Comparison of ENCODE assay signal across 8 mouse cellular contexts in genomic region chr4:135292477-135293089, GRCm38 (mm10). TPM values are rescaled to one million over a fixed set of nuclear protein-coding genes. Genes with fewer than 3 reads are reported as not detected.
DNase-seq lines count a peak whose midpoint lies in the region; ATAC-seq and TF ChIP-seq lines count a peak whose summit lies in the region.

No protein-coding gene starts in this region.

- H3K27ac ChIP-seq in heart, embryonic 11.5 days (ENCODE audit: low read depth, low read length) = peak overlapping the region; percentile 46

- WGBS in heart, embryonic 11.5 days (ENCODE audit: insufficient replicate concordance) = 8% methylated on average over 12 of the region's 12 CpGs

- H3K4me1 ChIP-seq in G1E (ENCODE audit: insufficient read depth, low read depth, low read length) = peaks cover 72% of the 10 kb centered on the region
- H3K4me1 ChIP-seq in heart, embryonic 11.5 days (ENCODE audit: control insufficient read depth, insufficient read depth, low read length) = peaks cover 15% of the 10 kb centered on the region

- no peak for TF ChIP-seq CTCF in G1E (IDR thresholded peaks at IDR 0.05; ENCODE audit: low read depth, low read length)

- ATAC-seq in G1E (ENCODE audit: extremely low read depth, insufficient number of reproducible peaks, low FRiP score, poor library complexity, severe bottlenecking) = no peak
- peak; percentile 49 for ATAC-seq in heart, embryonic 11.5 days (replicated peaks; ENCODE audit: insufficient number of reproducible peaks, low FRiP score, low TSS enrichment)
- peak; percentile 70 for ATAC-seq in monocyte, adult 5-6 weeks (replicated peaks; ENCODE audit: insufficient number of reproducible peaks, low FRiP score, low TSS enrichment, poor library complexity, severe bottlenecking)
- no peak for ATAC-seq in cerebellum, adult (ENCODE audit: insufficient number of reproducible peaks, low FRiP score, low TSS enrichment)

- peak; percentile 36 for DNase-seq in gastrocnemius, postnatal 25 days
- no peak for DNase-seq in gastrocnemius, adult 18-20 months (ENCODE audit: low spot score)
- no peak for DNase-seq in G1E (ENCODE audit: low spot score)
- DNase-seq in kidney, postnatal 36 days = peak; percentile 73 to 75
- DNase-seq in left cerebral cortex, postnatal 25 days (ENCODE audit: low spot score in 2 of 2) = no peak

- no peaks in the 10 kb centered on the region for H3K27me3 ChIP-seq in G1E (ENCODE audit: insufficient read depth, low read length)
- H3K27me3 ChIP-seq in heart, embryonic 11.5 days (ENCODE audit: control insufficient read depth, insufficient read depth, low read length) = no peaks in the 10 kb centered on the region

- peak overlapping the region; percentile 18; the same call in 1 of the 2 replicates for H3K9ac ChIP-seq in heart, embryonic 11.5 days (ENCODE audit: low read depth, low read length)

- intact Hi-C loops in left cerebral cortex, postnatal 25 days (cut with DNase I) = no loop called here

- H3K4me3 ChIP-seq in G1E (ENCODE audit: low read depth, low read length) = peak overlapping the region; percentile 64; the same call in 1 of the 2 replicates
- no peak overlapping the region for H3K4me3 ChIP-seq in heart, embryonic 11.5 days (ENCODE audit: low read depth, low read length)

- no peaks in the 10 kb centered on the region for H3K36me3 ChIP-seq in G1E (replicated peaks)
- H3K36me3 ChIP-seq in heart, embryonic 11.5 days (ENCODE audit: control insufficient read depth, insufficient read depth, low read length) = no peaks in the 10 kb centered on the region

- peak overlapping the region; percentile 48 for H3K4me2 ChIP-seq in heart, embryonic 11.5 days

- no peaks in the 10 kb centered on the region for H3K9me3 ChIP-seq in G1E (replicated peaks)
- H3K9me3 ChIP-seq in heart, embryonic 11.5 days (replicated peaks; ENCODE audit: control insufficient read depth, low read length) = no peaks in the 10 kb centered on the region

RNA-seq across cellular contexts. Expression of gene Clic4, which starts 20.0 kb away (rescaled TPM):
- total RNA-seq in gastrocnemius, postnatal 25 days (2021) = 10 to 100 TPM; 28.6 to 38.0 TPM
- total RNA-seq in gastrocnemius, adult 18-20 months (2021) = 10 to 100 TPM; 27.6 to 40.4 TPM
- total RNA-seq in G1E (2014; fragmentation: Nextera tagmentation) (172 and 176 TPM in 2 replicates), G1E (2017) (115 and 125 TPM in 2 replicates)
- 37.3 and 38.1 TPM in 2 replicates for polyA plus RNA-seq in G1E (2012)
- 156 and 251 TPM in 2 replicates for polyA plus RNA-seq in heart, embryonic 11.5 days (2014; fragmentation: Nextera tagmentation; extraction: Ambion mirVana)
- total RNA-seq in monocyte, adult 5-6 weeks (2017) = 39.4 to 61.3 TPM (median 41.0 TPM) in 3 replicates
- total RNA-seq in left cerebral cortex, postnatal 25 days (2021) = 10 to 100 TPM; 31.8 to 34.1 TPM

Comparison
In these comparisons a context has a peak if more than half of its experiments do, and no peak if none do; other contexts are left out.
1. DNase-seq: peak in gastrocnemius, postnatal 25 days (single experiment) and kidney, postnatal 36 days (2 of 2); none in gastrocnemius, adult 18-20 months (single experiment), G1E (single experiment) and left cerebral cortex, postnatal 25 days (0 of 2).
2. ATAC-seq: peak in heart, embryonic 11.5 days (single experiment) and monocyte, adult 5-6 weeks (single experiment); none in G1E (single experiment) and cerebellum, adult (single experiment).